Mouse (Mus musculus) inflammation-experienced regulatory T-cells (primary cell): ENCODE data around the gene Hist1h1a. TPM values are rescaled to one million over a fixed set of nuclear protein-coding genes. Genes with fewer than 3 reads are reported as not detected.

Source experiments
- polyA plus RNA-seq, 2 experiments: library from polyadenylated mRNA; unstranded; fragments of 100-300 nt; shearing (Covaris generic); gene quantifications; one replicate each; pipeline ENCODE4 v1.2.1; 2017

Gene Hist1h1a
- 1 to 10 TPM; 1.0 to 1.6 TPM for polyA plus RNA-seq

DNA sequence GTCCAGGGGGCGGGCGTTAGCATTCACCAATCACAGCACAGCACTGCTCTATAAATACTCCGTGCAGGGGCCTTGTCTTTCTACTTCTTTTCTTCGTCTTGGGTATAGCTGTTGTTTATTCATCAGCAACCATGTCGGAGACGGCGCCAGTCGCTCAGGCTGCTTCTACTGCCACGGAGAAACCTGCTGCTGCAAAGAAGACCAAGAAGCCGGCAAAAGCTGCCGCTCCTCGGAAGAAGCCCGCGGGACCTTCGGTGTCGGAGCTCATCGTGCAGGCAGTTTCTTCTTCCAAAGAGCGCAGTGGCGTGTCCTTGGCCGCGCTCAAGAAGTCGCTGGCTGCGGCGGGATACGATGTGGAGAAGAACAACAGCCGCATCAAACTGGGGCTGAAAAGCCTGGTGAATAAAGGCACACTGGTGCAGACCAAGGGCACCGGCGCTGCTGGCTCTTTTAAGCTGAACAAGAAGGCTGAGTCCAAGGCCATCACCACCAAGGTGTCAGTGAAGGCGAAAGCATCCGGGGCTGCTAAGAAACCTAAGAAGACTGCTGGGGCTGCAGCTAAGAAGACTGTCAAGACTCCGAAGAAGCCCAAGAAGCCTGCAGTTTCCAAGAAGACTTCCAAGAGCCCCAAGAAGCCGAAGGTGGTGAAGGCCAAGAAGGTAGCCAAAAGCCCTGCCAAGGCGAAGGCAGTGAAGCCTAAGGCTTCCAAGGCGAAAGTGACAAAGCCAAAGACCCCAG is at the start of gene Hist1h1a:
TSS of gene Hist1h1a (plus strand) at position 81 of the 738 bp plus-strand sequence.

DNA sequence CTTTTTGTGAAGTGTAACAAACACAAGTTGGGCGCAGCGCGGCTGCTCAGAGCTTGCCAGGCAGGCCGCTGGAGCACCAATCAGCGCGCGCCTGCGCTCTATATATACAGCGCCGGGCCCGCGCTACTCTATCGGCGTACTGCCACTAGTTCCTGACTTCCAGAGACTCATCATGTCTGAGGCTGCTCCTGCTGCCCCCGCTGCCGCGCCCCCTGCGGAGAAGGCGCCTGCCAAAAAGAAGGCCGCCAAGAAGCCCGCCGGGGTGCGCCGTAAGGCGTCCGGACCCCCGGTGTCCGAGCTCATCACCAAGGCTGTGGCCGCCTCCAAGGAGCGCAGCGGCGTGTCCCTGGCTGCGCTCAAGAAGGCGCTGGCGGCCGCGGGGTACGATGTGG is 24.8 kb upstream of the Hist1h1a start, which contains the start of gene Hist1h1c:
TSS of gene Hist1h1c (plus strand) at position 132 of the 392 bp plus-strand sequence.

DNA sequence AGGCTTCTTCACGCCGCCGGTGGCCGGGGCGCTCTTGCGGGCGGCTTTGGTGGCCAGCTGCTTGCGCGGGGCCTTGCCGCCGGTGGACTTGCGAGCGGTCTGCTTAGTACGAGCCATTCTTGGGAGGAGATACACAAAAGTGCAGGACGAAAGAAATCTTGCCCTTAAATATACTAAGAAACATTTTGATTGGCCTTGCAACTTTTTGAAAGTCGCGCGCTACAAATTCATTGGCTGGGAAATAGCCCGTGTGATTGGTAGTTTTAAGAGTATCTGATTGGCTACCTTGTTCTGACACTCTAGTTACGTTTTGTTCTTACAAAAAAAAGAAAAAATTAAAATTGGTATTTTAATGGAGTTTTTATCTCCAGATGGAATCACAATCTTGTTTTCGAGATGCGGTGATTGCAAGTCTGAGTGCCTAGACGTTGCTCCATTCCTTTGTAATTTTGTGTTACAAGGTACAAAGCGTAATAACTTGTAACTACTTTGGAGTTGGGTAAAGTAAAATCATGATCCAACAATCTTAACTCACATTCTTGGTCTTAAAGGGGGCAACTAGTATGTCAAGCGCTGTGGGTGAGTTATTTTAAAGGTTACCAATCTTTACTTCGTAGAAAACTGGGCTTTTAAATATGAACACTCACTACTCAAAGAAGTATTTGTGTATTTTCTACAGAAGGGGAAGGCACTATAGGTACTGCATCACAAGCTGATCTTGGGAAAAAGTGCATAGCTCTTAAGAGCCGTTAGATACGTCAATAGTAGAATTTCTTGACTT is 17.9 kb upstream of the Hist1h1a start, which contains the start of gene Hist1h3c:
TSS of gene Hist1h3c (minus strand) at position 222 of the 781 bp plus-strand sequence.

DNA sequence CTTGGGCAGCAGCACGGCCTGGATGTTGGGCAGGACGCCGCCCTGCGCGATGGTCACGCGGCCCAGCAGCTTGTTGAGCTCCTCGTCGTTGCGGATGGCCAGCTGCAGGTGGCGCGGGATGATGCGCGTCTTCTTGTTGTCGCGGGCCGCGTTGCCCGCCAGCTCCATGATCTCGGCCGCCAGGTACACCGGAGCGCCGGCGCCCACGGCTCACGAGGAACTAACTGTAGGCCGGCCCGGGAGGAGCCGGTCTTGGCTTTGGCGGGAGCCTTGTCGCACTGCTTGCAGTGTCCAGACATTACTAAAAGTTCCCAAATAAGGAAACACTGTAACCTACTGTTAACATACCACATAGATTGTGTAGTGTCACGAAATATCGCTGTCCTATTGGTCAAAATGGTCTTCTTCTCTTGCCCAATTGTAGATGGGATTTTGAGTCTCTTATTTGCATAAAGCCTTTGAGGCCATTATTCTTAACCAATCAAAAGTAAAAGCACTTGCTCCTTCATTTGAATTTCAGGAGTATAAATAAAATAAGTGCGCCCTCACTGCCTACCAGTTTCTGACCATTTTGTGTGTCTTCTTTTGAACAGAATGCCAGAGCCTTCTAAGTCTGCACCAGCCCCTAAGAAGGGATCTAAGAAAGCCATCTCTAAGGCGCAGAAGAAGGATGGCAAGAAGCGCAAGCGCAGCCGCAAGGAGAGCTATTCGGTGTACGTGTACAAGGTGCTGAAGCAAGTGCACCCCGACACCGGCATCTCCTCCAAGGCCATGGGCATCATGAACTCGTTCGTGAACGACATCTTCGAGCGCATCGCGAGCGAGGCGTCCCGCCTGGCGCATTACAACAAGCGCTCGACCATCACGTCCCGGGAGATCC is 17.0 kb upstream of the Hist1h1a start, which contains the start of gene Hist1h2bb:
TSS of gene Hist1h2bb (plus strand) at position 534 of the 880 bp plus-strand sequence.

DNA sequence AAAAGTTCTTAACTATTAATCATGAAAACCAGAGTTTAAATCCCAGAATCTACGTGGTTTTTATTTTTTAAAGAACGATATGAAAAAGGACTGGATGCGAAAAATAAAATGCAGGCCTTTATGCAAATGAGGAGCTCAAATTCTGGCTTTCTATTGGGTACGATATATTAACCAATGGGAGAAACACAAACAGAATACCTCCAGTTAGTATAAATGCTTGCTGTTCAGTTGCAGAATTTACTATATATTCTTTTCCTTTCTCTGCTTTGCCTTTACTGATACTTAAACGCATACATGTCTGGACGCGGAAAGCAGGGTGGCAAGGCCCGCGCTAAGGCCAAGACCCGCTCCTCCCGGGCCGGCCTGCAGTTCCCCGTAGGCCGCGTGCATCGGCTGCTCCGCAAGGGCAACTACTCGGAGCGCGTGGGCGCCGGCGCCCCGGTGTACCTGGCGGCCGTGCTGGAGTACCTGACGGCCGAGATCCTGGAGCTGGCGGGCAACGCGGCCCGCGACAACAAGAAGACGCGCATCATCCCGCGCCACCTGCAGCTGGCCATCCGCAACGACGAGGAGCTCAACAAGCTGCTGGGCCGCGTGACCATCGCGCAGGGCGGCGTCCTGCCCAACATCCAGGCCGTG is 12.5 kb upstream of the Hist1h1a start, which contains the start of gene Hist1h2ab:
TSS of gene Hist1h2ab (plus strand) at position 288 of the 639 bp plus-strand sequence.

DNA sequence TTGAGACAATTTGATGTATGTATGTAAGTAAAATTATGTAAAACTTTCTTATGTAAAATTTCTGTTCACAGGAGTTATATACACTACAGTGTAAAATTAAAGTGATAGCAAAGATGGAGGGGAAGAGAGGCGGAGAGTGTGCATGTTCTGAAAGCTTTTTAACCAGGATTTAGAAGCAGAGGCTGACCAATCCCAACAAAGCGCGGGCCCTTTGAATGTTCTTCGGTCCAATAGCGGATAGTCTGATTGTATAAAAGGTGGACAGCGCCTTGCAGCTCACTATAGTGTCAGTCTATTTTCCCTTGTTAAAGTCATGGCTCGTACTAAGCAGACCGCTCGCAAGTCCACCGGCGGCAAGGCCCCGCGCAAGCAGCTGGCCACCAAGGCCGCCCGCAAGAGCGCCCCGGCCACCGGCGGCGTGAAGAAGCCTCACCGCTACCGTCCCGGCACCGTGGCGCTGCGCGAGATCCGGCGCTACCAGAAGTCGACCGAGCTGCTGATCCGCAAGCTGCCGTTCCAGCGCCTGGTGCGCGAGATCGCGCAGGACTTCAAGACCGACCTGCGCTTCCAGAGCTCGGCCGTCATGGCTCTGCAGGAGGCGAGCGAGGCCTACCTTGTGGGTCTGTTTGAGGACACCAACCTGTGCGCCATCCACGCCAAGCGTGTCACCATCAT is 11.3 kb upstream of the Hist1h1a start, which contains the start of gene Hist1h3b:
TSS of gene Hist1h3b (plus strand) at position 201 of the 675 bp plus-strand sequence.

DNA sequence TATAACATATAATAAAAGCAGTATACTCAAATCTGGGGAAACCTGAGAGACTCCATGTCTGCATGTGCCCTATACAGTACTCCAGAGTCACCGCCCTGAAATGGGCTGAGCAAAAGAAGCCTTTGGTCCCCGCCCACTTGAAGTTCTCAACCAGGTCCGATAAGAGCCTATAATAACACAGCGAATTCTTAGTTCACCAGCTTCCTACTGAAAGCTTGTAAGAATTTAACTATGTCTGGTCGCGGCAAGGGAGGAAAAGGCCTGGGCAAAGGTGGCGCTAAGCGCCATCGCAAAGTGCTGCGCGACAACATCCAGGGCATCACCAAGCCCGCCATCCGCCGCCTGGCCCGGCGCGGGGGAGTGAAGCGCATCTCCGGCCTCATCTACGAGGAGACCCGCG is 6.7 kb upstream of the Hist1h1a start, which contains the start of gene Hist1h4b:
TSS of gene Hist1h4b (plus strand) at position 224 of the 400 bp plus-strand sequence.

DNA sequence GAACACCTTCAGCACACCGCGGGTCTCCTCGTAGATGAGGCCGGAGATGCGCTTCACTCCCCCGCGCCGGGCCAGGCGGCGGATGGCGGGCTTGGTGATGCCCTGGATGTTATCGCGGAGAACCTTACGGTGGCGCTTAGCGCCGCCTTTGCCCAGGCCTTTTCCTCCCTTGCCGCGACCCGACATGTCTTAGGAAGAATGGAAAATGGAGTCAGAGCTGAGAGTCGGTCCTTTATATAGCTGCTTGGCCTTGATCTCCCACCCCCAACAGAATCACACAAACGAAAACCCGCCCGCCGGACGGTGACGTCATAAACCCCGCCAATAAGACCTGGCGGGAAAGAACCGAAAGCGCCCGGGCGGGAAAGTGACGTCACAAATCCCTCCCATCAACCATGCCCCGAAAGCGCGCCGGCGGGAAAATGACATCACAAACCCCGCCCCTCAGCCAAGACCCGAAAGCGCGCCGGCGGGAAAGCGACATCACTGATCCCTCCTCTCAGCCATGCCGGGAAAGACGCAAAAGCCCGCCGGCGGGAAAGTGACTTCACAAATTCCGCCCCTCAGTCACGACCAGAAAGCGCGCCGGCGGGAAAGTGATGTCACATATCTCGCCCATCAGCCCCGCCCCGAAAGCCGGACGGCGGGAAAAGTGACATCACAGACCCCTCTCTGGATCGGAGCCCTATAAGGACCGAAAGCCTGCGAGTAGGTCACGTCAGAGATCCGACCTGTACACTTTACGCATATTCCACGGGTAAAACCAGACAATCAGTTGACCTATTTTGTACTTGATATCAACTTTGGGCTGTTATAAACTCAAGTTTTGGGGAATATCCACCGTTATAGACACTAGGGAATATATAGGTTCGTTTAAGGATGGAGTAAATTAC is 2.2 kb upstream of the Hist1h1a start, which contains the start of gene Hist1h4a:
TSS of gene Hist1h4a (minus strand) at position 259 of the 893 bp plus-strand sequence.

DNA sequence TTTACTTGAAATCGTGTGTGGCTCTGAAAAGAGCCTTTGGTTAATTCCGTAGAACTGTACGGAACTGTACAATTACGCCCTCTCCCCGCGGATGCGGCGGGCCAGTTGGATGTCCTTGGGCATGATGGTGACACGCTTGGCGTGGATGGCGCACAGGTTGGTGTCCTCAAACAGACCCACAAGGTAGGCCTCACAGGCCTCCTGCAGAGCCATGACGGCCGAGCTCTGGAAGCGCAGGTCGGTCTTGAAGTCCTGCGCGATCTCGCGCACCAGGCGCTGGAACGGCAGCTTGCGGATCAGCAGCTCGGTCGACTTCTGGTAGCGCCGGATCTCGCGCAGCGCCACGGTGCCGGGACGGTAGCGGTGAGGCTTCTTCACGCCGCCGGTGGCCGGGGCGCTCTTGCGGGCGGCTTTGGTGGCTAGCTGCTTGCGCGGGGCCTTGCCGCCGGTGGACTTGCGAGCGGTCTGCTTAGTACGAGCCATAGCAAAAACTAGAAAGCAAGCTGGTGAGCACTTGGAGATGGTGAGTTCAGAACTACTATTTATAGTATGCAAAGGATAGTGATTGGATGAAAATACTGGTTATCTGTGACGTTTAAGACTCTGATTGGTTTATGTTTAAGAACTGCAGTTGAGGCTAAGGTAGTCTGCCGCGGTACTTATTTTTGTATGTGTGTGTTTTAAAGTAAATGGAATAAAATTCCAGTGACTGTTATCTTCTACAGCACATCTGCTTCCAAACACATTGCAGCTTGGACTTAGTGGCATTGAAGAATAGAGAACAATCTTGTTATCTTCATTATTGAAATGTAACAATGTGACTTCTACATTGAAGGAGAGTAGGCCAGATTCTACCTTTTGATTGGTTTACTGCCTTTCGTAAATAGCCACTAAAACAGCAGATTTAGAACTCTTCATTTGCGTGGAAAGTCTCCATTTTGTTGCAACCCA is 1.3 kb upstream of the Hist1h1a start, which contains the start of gene Hist1h3a:
TSS of gene Hist1h3a (minus strand) at position 516 of the 951 bp plus-strand sequence.

DNA sequence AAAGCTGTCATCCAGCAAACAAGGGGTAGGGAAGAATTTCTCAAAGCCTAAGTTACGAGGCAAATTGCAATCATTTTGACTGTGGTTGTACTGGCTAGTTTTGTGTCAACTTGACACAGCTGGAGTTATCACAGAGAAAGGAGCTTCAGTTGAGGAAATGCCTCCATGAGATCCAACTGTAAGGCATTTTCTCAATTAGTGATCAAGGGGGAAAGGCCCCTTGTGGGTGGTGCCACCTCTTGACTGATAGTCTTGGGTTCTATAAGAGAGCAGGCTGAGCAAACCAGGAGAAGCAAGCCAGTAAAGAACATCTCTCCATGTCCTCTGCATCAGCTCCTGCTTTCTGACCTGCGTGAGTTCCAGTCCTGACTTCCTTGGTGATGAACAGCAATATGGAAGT is 6.1 kb downstream of the Hist1h1a start, which contains the start of gene Trim38:
TSS of gene Trim38 (plus strand) at position 301 of the 400 bp plus-strand sequence.

DNA sequence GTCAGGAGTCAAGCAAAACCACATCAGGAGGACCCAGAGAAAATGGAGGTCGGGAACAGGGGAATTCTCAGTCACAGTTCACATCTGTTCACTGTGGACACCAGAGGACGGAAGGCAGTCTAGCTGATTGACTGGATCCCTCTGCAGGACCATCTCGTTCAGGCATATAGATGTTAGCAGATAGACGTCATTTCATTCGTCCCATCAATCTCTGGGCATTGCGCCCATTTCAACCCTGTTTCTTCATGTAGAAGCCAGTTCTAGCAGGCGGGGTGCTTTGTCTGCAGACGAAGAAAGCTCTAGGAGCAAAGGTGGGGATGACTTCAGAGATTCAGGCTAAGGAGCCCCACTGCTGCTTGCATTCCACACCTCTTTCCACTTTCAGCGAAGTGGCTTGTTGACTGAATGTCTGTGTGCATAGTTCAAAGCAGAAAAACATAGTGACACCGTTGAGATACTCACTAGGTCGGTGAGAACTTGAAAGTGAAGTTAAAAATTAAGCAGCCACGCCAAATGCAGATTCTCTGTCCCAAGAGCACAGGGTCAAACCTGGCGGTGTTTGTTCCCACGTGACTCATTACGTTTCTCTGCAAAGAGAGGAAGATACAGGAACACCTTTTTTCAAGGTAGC is 43.1 kb downstream of the Hist1h1a start, which contains the start of gene Slc17a2:
TSS of gene Slc17a2 (plus strand) at position 572 of the 631 bp plus-strand sequence.

Other genes with a start within 250 kb of the Hist1h1a start
- 10 to 100 TPM in 1 of 2 experiments, 1 to 10 TPM in 1; 7.1 to 14.6 TPM for gene Hist1h4h, start 232.6 kb upstream of the Hist1h1a start, polyA plus RNA-seq
- not detected for gene Hist1h2af, start 229.8 kb upstream of the Hist1h1a start, polyA plus RNA-seq
- gene Hist1h3g, start 228.2 kb upstream of the Hist1h1a start, polyA plus RNA-seq: not detected
- gene Hist1h2bh, start 220.3 kb upstream of the Hist1h1a start, polyA plus RNA-seq: 1 to 10 TPM in 1 of 2 experiments, under 1 TPM in 1; 0.52 to 5.2 TPM
- 1 to 10 TPM; 1.3 to 3.2 TPM for gene Hist1h3f, start 219.6 kb upstream of the Hist1h1a start, polyA plus RNA-seq
- gene Hist1h4f, start 212.0 kb upstream of the Hist1h1a start, polyA plus RNA-seq: 1 to 10 TPM in 1 of 2 experiments, not detected in 1; 1.4 TPM
- gene Hist1h1d, start 210.4 kb upstream of the Hist1h1a start, polyA plus RNA-seq: 1 to 10 TPM in 1 of 2 experiments, under 1 TPM in 1; 0.99 to 2.4 TPM
- 1 to 10 TPM; 3.2 to 8.8 TPM for gene Hist1h3e, start 201.3 kb upstream of the Hist1h1a start, polyA plus RNA-seq
- 1 to 10 TPM; 4.5 to 6.5 TPM for gene Hist1h2ae, start 192.4 kb upstream of the Hist1h1a start, polyA plus RNA-seq
- 10 to 100 TPM in 1 of 2 experiments, 1 to 10 TPM in 1; 7.3 to 11.3 TPM for gene Hist1h2bg, start 192.3 kb upstream of the Hist1h1a start, polyA plus RNA-seq
- gene Hist1h2bf, start 189.5 kb upstream of the Hist1h1a start, polyA plus RNA-seq: 1 to 10 TPM in 1 of 2 experiments, not detected in 1; 1.5 TPM
- under 1 TPM in 1 of 2 experiments, not detected in 1; 0.35 TPM for gene Hist1h2ad, start 189.3 kb upstream of the Hist1h1a start, polyA plus RNA-seq
- gene Hist1h3d, start 187.9 kb upstream of the Hist1h1a start, polyA plus RNA-seq: under 1 TPM in 1 of 2 experiments, not detected in 1; 0.23 TPM
- gene Hist1h4d, start 182.1 kb upstream of the Hist1h1a start, polyA plus RNA-seq: 10 to 100 TPM; 12.4 to 29.7 TPM
- gene Hist1h2be, start 142.5 kb upstream of the Hist1h1a start, polyA plus RNA-seq: 1 to 10 TPM; 2.7 to 2.9 TPM
- gene Hist1h1e, start 141.1 kb upstream of the Hist1h1a start, polyA plus RNA-seq: 10 to 100 TPM; 13.4 to 19.2 TPM
- gene Hist1h2ac, start 79.7 kb upstream of the Hist1h1a start, polyA plus RNA-seq: 1 to 10 TPM; 2.2 to 4.6 TPM
- 1 to 10 TPM; 6.3 to 8.3 TPM for gene Hist1h2bc, start 79.5 kb upstream of the Hist1h1a start, polyA plus RNA-seq
- gene Hist1h1t, start 67.9 kb upstream of the Hist1h1a start, polyA plus RNA-seq: under 1 TPM in 1 of 2 experiments, not detected in 1; 0.53 TPM
- 10 to 100 TPM in 1 of 2 experiments, 1 to 10 TPM in 1; 4.3 to 11.5 TPM for gene Hist1h4c, start 65.2 kb upstream of the Hist1h1a start, polyA plus RNA-seq
- gene Hfe, start 52.8 kb upstream of the Hist1h1a start, polyA plus RNA-seq: under 1 TPM; 0.75 to 0.92 TPM
- 10 to 100 TPM; 25.5 to 40.4 TPM for gene Hist1h1c, start 24.9 kb upstream of the Hist1h1a start, polyA plus RNA-seq
- not detected for gene Hist1h3c, start 18.1 kb upstream of the Hist1h1a start, polyA plus RNA-seq
- under 1 TPM in 1 of 2 experiments, not detected in 1; 0.80 TPM for gene Hist1h2bb, start 16.9 kb upstream of the Hist1h1a start, polyA plus RNA-seq
- gene Hist1h2ab, start 12.5 kb upstream of the Hist1h1a start, polyA plus RNA-seq: 1 to 10 TPM in 1 of 2 experiments, under 1 TPM in 1; 0.42 to 2.0 TPM
- not detected for gene Hist1h3b, start 11.4 kb upstream of the Hist1h1a start, polyA plus RNA-seq
- 1 to 10 TPM; 6.9 to 9.9 TPM for gene Hist1h4b, start 6.7 kb upstream of the Hist1h1a start, polyA plus RNA-seq
- not detected for gene Hist1h4a, start 2.4 kb upstream of the Hist1h1a start, polyA plus RNA-seq
- 10 to 100 TPM in 1 of 2 experiments, 1 to 10 TPM in 1; 5.0 to 15.8 TPM for gene Hist1h3a, start 1.3 kb upstream of the Hist1h1a start, polyA plus RNA-seq
- under 1 TPM; 0.07 to 0.47 TPM for gene Trim38, start 6.2 kb downstream of the Hist1h1a start, polyA plus RNA-seq
- gene Slc17a2, start 43.3 kb downstream of the Hist1h1a start, polyA plus RNA-seq: under 1 TPM; 0.04 to 0.13 TPM
- under 1 TPM in 1 of 2 experiments, not detected in 1; 0.20 TPM for gene Slc17a3, start 75.8 kb downstream of the Hist1h1a start, polyA plus RNA-seq
- gene Slc17a1, start 104.1 kb downstream of the Hist1h1a start, polyA plus RNA-seq: 1 to 10 TPM in 1 of 2 experiments, under 1 TPM in 1; 0.14 to 2.4 TPM
- under 1 TPM; 0.06 to 0.56 TPM for gene Slc17a4, start 151.3 kb downstream of the Hist1h1a start, polyA plus RNA-seq
- not detected for gene Hist1h2ba, start 170.5 kb downstream of the Hist1h1a start, polyA plus RNA-seq
- not detected for gene Hist1h2aa, start 170.8 kb downstream of the Hist1h1a start, polyA plus RNA-seq
- not detected for gene Scgn, start 227.5 kb downstream of the Hist1h1a start, polyA plus RNA-seq